Mouse (Mus musculus): ENCODE measurements around the gene Sema3f. TPM values are rescaled to one million over a fixed set of nuclear protein-coding genes. Genes with fewer than 3 reads are reported as not detected.

Sema3f gene
- polyA plus RNA-seq (2012; rRNA removed) = 78.9 and 92.8 TPM in 2 replicates

DNA sequence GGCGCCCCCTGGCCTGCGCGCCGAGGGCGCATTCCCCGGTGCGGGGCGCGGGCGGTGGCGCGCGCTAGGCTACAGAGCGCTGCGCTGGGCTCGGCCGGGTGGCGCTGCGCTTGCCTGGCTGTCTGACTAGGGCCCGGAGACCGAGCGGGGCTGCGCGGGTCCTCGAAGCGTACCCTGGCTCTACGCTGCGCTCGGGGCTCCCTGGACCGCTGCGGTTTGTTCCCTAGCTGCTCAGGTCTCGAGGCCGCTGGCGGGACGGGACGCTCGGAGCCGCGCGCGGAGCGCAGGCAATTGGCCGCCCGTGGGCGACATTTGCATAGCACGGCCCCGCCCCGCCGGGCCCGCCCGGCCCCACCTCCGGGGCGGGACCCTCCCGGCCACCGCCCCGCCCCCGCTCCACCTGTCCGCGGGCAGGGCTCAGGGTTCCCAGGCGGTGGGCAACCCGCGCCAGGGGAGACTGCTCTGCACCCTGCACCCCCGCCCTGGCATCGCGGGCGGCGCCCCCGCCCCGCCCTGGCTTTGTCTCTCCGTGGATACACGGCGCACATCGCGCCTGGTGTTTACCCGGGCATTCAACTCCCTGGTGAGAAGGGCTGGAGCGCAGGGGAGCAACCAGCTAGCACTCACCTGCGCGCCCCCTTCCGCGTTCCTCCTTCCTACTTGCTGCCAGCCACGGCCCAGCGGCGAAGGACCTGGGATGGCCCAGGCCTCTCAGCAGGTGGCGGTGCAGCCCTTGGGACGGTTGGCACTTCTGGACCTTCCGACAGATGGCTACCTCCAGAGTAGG lies at the start of gene Sema3f:
Gene Sema3f (minus strand): TSS at position 779 of the 787 bp plus-strand sequence.

DNA sequence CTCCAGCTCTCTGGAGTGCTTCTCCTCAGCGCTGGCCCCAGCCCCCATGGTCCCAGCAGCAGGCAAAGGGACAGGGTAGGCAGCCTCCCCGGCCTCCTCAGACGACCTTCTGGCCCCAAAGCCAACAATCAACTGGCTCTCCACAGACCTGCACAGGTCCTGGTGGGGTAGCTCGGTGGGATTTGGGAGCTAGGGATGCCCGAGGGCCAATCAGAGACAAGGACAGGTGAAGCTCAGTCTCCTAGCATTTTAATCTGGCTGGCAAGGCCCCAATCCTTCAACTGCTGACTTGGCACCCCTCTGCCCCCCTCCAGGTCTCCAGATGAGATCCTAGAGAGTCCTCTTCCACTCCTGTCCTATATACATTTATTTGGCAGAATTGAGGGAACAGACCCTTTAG lies 30.8 kb downstream of the Sema3f start, which contains the start of gene Gnat1:
Gene Gnat1 (minus strand): TSS at position 212 of the 400 bp plus-strand sequence.

GRCm38 (mm10) chr9:107669480-107669945 lies 40.8 kb downstream of the Sema3f start, which contains the start of gene Slc38a3:
Gene Slc38a3 (minus strand): TSS chr9:107669530.

GRCm38 (mm10) chr9:107635279-107636028 lies 74.8 kb downstream of the Sema3f start, which contains the start of gene Gnai2:
Gene Gnai2 (minus strand): TSS chr9:107635367.

Other genes with a start within 250 kb of the Sema3f start
- gene Tmem115, start 176.5 kb downstream of the Sema3f start, polyA plus RNA-seq (2012; rRNA removed) = 32.7 and 37.1 TPM in 2 replicates
- gene Cyb561d2, start 168.3 kb downstream of the Sema3f start, polyA plus RNA-seq (2012; rRNA removed) = 25.6 and 37.6 TPM in 2 replicates
- gene Nprl2, start 168.2 kb downstream of the Sema3f start, polyA plus RNA-seq (2012; rRNA removed) = 14.9 and 16.0 TPM in 2 replicates
- 1.4 and 1.6 TPM in 2 replicates for gene Zmynd10, start 163.2 kb downstream of the Sema3f start, polyA plus RNA-seq (2012; rRNA removed)
- gene Rassf1, start 158.9 kb downstream of the Sema3f start, polyA plus RNA-seq (2012; rRNA removed) = 6.2 and 7.0 TPM in 2 replicates
- gene Tusc2, start 147.2 kb downstream of the Sema3f start, polyA plus RNA-seq (2012; rRNA removed) = 33.1 and 49.5 TPM in 2 replicates
- 32.6 and 36.0 TPM in 2 replicates for gene Hyal2, start 142.5 kb downstream of the Sema3f start, polyA plus RNA-seq (2012; rRNA removed)
- 3.7 and 3.8 TPM in 2 replicates for gene Hyal1, start 133.5 kb downstream of the Sema3f start, polyA plus RNA-seq (2012; rRNA removed)
- gene Naa80, start 131.6 kb downstream of the Sema3f start, polyA plus RNA-seq (2012; rRNA removed) = 47.1 and 49.7 TPM in 2 replicates
- gene Hyal3, start 129.7 kb downstream of the Sema3f start, polyA plus RNA-seq (2012; rRNA removed) = 0.41 and 0.94 TPM in 2 replicates
- gene Ifrd2, start 122.8 kb downstream of the Sema3f start, polyA plus RNA-seq (2012; rRNA removed) = 36.5 and 38.2 TPM in 2 replicates
- gene Sema3b, start 101.2 kb downstream of the Sema3f start, polyA plus RNA-seq (2012; rRNA removed) = 22.4 and 24.1 TPM in 2 replicates
- 139 and 164 TPM in 2 replicates for gene Gnai2, start 75.1 kb downstream of the Sema3f start, polyA plus RNA-seq (2012; rRNA removed)
- 7.5 and 9.4 TPM in 2 replicates for gene Slc38a3, start 40.9 kb downstream of the Sema3f start, polyA plus RNA-seq (2012; rRNA removed)
- 0.08 and 0.12 TPM in 2 replicates for gene Gnat1, start 30.8 kb downstream of the Sema3f start, polyA plus RNA-seq (2012; rRNA removed)
- 18.1 and 30.1 TPM in 2 replicates for gene Rbm5, start 60.5 kb upstream of the Sema3f start, polyA plus RNA-seq (2012; rRNA removed)
- gene Rbm6, start 162.8 kb upstream of the Sema3f start, polyA plus RNA-seq (2012; rRNA removed) = 4.0 and 5.3 TPM in 2 replicates
- 38.1 and 50.7 TPM in 2 replicates for gene Mon1a, start 177.7 kb upstream of the Sema3f start, polyA plus RNA-seq (2012; rRNA removed)
- 78.7 and 86.7 TPM in 2 replicates for gene Mst1r, start 196.4 kb upstream of the Sema3f start, polyA plus RNA-seq (2012; rRNA removed)
- not detected in 2 replicates for gene Actl11, start 218.0 kb upstream of the Sema3f start, polyA plus RNA-seq (2012; rRNA removed)
- gene Camkv, start 225.2 kb upstream of the Sema3f start, polyA plus RNA-seq (2012; rRNA removed) = 0.16 and 0.43 TPM in 2 replicates
- gene Traip, start 239.7 kb upstream of the Sema3f start, polyA plus RNA-seq (2012; rRNA removed) = 0.88 and 2.2 TPM in 2 replicates